Mouse (Mus musculus): ENCODE data around the gene Tedc1. TPM values are rescaled to one million over a fixed set of nuclear protein-coding genes. Genes with fewer than 3 reads are reported as not detected.
"Not testable (repeated sequence)": the region's sequence is repeated elsewhere in the genome, so short reads cannot be mapped to it uniquely, and the experiment has no call there.

Gene Tedc1
- polyA plus RNA-seq, 1 experiment: 4.6 TPM

DNA sequence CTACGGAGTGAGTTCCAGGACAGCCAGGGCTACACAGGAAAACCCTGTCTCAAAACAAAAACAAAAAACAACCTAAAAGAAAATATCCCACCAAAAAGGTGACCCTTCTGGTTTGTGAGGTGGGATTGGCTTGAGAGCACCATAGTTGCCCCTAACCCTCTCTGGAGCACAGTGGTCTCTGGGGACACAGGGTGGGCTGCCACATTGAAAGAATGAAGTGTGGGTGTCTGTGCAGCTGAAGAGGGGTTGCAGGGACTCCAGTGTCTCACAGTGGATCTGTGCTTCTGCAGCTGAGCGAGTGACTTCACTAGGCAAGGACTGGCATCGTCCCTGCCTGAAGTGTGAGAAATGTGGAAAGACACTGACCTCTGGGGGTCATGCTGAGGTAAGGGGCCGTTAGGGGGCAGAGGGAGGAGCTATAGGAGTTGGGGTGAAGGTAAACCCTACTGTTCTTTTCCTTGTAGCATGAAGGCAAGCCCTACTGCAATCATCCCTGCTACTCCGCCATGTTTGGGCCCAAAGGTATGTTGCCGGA lies 3.2 kb upstream of the Tedc1 start:
- DNase-seq (ENCODE audit: low read depth): no peak

DNA sequence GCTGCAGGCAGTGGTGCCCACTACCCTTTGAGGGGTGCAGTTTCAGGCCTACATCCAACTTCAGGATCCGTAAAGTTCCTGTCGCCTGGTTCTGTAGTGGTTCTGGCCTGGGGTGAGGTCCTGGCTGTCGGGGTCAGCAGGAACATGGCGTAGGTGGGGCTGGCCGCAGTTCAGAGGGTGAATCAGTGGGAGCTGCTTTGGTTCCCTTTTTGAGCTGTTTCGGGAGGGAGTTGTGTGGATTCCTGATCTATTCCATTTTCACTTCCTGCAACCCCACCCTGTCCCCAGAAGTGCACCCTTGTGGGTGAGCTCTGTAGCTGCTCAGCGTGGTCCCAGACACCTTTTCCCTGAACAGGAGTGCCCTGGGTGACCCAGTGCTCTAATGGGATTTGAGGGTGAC lies 2.2 kb upstream of the Tedc1 start:
- DNase-seq (ENCODE audit: low read depth): no peak

DNA sequence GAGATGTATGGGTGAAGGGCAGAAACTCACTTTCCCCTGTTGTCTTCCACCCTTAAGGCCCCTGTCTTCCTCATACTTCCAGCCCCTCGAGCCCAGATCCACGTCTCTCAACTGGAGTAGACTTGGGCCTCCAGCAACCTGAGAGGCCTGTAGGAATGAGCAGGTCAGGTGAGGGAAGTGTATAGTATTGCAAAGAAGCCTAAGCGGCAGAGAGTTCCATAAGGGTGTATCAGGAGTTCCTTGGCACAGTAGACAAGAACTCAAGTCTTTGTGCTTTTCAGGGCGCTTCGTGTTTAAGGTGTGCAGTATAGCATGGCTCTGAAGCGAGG lies 1.5 kb upstream of the Tedc1 start:
- DNase-seq (ENCODE audit: low read depth): no peak

DNA sequence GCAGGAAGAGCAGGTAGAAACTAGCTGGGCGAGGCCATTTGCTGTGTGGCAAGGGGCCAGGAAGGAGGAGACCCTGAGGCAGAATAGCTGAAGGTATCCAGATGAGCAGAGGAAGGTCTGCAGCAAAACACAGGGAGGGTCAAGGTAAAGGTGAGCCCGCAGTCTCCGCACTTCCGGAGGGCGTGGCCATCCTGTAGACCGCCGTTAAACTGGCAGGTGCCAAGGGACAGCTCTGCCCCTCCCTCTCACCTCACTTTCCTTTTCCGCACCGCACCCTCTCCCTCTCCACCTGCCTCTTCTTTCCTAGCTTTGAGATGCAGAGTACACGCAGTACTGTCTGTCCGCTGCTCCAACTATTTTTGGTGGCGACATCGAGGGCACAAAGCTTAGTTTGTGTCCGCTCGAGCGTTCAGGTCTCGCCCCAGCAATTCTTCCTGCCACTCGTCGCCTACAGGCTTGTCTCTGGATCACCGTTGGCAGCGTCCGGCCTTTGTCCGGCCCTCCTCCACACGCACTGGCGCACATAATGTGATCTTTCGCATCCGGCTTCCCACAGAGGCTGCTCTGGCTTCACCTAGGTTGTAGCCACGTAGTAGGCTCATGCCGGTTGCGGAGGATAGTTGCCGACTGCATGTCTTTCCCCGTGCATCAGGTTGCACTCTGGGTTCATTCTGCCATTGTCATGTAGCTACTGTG lies 997 bp upstream of the Tedc1 start:
- DNase-seq (ENCODE audit: low read depth): no peak

DNA sequence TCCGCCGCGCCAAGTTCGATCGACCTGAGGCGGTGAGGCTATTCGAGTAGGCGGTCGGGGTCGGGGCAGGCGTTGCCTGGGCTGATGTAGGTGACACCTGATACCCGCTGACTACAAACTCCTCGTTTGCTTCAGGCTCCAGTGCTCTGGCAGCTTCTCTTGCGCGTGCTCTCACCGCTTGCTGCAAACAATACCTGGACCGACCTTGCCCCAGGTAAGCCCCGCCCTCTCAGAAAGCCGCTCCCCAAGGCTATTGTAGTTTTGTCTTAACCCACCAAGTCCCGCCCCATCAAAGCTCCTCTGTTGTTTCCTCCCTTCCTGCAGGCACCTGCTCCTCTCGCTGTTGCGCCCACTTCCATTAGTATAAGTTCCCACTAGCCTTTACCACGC lies 314 bp downstream of the Tedc1 start:
- DNase-seq (ENCODE audit: low read depth): no peak

DNA sequence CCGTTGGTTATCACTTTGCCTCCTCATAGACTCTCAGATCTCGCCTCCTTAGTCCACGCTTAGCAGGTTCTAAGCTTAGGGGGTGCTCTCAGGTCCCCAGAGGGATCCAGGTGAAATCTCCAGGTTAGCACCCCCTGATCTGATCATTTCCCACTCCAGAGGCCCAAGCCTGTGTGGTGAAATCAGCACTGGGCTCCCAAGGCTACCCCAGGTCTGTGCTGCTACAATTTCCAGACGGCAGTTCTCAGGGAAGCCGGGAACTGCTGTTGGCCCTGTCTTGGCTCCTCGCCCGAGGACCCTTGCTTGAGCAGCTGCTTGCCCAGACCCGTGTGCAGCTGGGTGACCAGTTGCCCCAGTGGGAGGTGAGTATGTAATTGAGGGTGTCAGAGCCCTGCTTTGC lies 781 bp downstream of the Tedc1 start:
- DNase-seq (ENCODE audit: low read depth): no peak

DNA sequence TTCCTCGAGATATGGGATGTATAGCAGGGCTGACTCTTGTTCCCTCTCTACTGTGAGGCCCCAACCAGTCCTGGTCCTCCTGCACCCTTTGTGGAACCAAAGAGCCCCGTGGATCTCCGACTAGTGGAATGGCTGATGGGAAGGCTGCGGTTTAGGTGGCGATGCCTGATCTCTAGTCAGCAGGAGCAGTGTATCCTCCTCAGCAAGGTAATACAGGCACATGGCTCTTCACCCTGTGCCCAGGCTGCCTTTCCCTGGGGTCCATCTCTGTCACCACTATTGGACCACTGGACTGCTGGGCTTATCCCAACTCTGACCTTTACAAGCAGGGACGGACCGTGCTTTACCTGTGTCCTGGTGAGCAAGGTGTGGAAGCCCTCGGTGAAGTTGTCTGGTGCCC lies 1.3 kb downstream of the Tedc1 start:
- DNase-seq (ENCODE audit: low read depth): no peak

DNA sequence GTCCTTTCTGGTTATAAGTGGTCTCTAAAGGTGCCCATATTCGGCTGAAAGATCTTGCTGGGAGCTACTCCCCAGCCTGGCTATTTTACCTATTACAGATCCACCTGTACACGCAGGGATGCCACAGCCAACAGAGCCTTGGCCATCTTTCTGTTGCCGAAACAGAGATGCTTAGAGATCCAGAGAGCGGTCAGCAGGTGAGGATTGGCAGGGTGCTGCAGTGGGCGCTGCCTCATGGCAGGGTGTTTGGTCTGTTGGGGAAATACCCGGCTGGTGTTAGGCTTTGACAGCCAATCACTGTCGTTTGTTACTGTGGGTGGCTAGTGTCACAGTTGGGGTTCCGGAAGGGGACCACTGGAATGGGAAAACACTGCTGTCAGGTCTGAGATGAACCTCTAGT lies 1.8 kb downstream of the Tedc1 start:
- no peak for DNase-seq (ENCODE audit: low read depth)

DNA sequence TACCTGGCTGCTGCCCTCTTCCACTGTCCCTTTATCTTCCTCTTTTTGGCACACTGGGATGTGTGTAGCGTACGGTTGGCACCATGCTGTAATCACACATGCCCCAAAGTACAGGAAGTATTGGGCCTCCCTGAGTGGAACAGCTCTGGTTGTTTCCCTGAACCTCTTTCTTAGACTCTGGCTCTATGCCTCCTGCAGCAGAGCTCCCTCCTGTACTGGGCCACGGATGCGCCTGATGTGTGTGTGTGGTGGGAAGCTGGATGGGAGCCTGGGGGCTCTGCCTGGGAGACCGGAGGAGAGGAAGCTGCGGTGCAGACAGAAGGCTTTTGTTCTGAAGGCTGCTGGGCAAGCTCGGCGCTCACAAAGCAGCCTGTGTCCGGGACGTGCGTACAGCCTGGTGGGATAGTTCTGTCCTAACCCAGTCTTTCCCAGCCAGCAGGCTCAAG lies 7.4 kb downstream of the Tedc1 start:
- no peak for DNase-seq (ENCODE audit: low read depth)

DNA sequence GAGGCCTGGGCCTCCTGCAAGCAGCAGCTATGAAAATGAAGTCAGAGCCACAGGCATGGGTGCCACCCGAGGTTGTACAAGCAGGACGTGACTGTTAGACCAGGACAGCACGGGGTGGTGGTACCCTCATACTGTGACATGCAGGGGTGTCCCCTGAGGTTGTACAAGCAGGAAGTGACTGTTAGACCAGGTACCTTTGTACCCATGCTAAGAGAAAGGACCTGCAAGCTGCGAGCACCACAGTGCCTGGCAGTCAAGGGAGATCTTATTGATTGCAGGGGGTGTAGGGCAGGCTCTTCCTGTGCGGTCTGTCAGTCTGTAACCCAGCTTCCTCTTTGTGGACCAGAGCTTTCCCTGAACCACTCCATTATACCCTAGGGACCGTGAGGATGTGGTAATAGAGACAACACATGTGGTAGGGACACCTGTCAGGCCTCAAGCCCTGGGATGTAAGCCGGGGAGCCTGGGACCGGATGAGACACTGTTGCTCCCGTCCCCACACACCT lies 11.9 kb downstream of the Tedc1 start:
- no peak for DNase-seq (ENCODE audit: low read depth)

DNA sequence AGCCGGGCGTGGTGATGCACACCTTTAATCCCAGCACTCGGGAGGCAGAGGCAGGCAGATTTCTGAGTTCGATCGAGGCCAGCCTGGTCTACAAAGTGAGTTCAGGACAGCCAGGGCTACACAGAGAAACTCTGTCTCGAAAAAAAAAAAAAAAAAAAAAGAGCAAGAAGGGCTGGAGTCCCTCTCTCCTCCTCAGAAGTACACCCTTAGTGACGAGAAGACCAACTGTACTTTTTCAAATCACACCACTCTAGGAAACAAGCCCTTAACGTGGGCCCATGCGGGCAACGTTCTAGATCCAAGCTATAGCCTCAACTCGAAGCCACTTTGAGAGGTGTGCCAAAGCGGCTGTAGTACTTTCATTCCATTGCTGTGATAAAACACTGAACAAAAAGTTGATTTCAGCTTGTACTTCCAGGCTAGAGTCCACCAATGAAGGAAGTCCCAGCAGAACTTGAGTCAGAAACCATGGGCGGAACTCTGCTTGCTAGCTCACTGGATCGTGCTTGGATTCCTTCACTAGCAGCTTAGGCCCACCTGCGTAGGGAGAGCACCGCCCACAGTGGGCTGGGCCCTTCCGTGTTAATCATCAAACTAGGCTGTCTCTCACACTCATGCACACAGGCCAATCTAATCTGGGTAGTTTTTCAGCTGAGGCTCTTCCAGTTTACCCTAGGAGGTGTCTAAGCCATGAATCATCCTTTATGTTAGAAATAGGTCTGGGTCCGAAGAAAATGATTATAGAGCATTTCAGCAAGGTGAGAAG lies 20.9 kb downstream of the Tedc1 start:
- no peak for DNase-seq (ENCODE audit: low read depth)

DNA sequence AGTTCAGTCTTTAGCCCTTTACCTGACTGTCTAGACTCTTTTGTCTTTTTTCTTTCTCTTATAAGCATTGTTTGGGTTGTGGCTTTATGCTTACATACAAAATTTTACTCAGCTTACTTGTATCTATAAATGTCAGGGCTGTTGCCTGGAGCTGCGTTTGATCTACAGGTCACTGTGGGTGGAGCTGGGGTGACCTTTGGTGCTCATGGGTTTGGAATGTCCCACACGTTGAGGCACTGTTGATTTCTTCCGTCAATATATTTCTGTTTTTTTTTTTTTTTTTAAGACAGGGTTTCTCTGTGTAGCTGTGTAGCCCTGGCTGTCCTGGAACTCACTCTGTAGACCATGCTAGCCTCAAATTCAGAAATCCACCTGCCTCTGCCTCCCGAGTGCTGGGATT lies 24.8 kb downstream of the Tedc1 start:
- DNase-seq (ENCODE audit: low read depth): no peak

DNA sequence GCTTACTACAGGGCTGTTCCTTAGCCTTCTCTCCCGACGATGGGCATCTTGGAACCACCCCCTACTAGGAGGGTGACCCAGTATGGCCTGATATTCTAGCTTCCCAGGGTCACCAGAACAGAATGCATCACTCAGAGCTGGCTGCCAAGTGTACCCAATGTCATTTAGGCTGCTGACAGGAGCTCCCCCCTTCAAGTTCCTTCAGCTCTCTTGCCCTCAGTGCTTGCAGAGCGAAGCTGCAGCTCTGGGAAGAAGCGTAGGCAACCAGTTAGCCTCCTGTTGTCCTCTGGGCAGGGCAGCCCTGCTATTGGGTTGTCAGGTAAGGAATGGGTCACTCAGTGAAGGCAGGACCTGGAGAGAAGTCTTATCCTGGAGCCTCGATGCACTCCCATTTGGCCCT lies 28.7 kb downstream of the Tedc1 start:
- DNase-seq (ENCODE audit: low read depth): no peak

DNA sequence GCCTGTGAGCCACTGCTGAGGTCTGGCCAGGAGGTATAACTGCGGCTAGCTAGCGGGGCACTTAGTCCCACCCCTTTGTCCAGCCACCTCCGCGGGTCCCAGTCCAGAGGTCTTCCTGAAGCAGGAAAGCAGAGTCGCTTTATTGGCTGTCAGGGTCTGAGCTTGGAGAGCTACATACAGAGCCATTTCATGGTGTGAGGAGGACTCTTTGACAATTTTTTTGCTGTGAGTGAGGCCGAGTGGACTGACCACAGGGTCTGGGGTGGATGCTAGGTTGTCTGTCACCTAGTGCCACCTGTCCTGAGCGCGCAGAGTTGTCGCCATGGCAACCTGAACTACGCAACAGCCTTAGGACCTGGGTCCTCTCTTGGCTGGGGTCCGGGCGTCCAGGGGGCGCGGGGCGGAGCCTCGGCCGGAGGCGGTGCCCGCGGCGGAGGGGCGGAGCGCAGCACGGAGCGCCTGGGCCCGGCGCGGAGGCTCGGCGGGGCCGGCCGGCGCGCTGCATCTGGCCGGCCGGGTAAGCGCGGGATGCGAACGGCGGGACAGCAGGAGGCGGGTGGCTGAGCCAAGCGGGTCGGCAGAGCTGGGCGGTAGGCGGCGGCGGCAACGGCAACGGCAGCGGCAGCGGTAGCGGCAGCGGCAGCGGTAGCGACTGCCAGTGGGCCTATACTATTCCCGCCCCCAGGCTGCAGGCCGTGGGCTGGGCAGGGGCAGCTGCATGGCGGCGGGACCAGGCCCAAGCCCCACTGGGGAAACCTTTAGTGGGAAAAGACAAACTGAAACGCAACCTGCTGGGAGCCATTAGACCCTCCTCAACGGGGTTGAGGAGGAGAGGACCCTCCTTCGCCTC lies 29.4 kb downstream of the Tedc1 start, which contains the start of gene Tmem121:
Tmem121 (plus strand) TSS at position 489 of the 850 bp plus-strand sequence.
- no peak for DNase-seq (ENCODE audit: low read depth)

DNA sequence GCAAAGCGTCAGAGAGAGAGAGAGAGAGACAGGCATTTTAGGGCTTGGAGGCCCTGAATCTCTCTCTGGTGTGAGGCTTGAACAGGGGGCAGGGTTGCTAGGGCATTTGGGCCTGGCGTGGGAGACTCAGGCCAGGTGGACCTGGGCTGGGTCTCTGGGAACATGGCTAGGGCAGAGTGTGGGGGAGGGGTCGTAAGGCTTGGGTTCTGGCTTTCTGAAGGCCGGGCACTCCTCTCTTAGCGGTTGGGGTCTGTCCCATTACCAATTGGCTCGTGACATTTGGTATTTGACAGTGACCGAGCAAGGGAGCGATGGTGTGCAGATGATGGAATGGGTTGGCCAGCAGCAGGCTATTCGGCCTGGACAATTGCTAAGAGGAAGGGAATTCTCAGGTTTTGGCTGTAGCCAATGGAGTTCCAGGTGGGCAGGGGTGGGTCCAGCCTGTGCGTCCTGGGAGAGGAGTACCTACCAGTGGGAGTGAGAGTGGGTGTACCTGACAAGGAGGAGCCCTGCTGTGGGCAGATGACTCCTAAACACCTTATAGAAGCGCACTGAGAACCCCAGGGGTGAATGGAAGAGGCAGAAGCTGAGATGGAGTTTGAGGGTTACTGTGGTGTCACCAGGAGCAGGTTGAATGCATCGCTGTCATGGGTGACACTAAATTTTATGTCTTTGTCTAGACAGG lies 30.2 kb downstream of the Tedc1 start:
- DNase-seq (ENCODE audit: low read depth): no peak

DNA sequence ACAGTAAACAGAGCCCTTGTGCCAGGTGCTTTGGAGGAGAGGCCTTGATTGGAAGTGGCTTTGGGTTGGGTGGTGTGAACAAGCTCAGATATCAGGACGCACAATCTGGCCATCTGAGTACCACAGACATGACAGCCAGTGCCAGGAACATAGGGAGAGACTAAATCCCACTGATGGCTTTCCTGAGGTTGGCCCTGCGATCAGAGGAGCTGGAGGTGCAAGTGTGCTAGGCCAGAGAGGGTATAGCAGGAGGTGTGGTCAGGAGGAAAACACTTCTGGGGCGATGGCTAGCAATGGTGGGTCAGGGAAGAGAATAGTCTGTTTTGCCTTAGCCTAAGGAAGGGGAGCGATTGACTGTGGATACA lies 30.8 kb downstream of the Tedc1 start:
- no peak for DNase-seq (ENCODE audit: low read depth)

DNA sequence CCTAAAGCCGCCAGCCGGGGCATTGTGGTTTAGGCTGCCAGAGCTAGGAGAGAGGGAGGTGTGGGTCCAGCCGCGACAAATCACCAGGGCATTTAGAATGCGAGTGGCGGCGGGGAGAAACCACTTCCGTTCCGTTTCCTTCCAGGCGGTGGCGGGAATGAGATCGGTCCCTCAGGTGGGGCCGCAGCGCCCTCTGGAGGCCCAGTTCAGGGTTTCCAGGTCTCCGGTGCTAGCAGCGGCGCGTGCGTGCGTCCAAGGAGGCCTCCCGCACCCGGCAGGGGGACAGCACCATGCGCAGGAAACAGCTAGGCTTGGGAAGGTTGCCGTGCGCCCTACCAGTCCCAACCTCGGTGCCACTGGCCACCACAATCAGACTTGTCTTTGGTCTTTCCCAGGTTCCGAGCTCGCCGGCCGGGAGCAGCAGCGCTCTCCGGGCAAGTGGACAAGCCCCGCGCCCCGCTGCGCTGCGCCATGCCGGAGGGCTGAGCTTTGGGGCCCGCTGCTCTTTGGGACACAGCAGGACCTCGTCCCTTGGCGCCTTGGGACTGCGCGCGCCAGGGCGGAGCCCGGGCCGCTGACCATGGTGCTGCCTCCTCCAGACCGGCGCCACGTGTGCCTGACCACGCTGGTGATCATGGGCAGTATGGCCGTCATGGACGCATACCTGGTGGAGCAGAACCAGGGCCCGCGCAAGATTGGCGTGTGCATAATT lies 31.5 kb downstream of the Tedc1 start:
- DNase-seq (ENCODE audit: low read depth): no peak

DNA sequence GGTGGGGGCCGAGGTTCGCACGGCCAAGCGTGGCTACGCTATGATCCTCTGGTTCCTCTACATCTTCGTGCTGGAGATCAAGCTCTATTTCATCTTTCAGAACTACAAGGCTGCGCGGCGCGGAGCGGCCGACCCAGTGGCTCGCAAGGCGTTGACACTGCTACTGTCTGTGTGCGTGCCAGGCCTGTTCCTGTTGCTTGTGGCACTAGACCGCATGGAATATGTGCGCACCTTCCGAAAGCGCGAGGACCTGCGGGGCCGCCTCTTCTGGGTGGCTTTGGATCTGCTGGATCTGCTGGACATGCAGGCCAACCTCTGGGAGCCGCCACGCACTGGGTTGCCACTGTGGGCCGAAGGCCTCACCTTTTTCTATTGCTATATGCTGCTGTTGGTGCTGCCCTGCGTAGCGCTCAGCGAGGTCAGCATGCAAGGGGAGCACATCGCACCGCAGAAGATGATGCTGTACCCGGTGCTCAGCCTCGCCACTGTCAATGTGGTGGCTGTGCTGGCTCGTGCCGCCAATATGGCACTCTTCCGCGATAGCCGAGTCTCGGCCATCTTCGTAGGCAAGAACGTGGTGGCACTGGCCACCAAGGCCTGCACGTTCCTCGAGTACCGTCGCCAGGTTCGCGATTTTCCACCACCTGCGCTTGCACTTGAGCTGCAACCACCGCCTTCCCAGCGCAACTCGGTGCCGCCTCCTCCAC lies 32.3 kb downstream of the Tedc1 start:
- DNase-seq (ENCODE audit: low read depth): no peak

DNA sequence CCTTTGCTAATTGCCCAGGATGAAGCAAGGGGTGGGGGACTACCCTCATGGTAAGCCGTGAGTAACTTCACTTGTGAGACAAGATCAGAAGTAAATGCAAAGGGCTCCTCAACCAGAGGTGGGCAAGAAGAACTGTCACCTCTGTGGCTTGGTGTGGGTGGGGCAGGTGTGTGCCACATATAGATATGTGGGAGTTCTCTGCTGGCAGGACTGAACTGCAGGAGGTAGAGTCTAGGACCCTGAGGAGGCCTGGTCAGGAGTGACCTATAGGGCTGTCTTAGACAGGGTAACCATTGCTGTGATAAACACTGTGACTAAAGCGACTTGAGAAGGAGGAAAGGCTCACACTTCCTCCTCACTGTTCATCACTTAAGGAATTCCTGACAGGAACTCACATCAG lies 37.2 kb downstream of the Tedc1 start:
- no peak for DNase-seq (ENCODE audit: low read depth)

DNA sequence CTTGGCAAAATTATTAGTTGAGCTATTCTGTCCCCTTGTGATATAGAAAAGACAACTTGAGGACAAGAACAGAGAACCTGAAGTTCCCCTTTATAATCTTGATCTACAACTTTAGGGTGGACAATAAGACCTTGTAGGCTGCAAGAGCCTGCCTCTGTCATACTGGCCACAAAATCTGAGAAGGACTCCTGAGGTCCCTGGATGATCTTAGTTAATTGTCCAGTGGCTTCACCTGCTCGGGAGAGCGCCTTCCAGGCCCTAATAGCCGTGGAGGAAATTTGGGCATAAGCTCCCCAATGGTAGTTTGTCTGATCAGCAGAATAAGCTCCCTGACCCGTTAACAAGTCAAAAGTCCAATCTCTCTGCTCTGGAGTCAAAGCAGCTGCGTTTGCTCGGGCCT lies 42.9 kb downstream of the Tedc1 start:
- not testable (repeated sequence) for DNase-seq (ENCODE audit: low read depth)
